Mouse (Mus musculus) MEL (cell line): ENCODE results near the gene Pon2.

ENCODE experiments used
- CTCF ChIP-seq, 3 experiments: IDR thresholded peaks in 2 of 3; conservative IDR thresholded peaks in 1 of 3; 2 replicates each; pipeline ENCODE4 v1.5.1; 2011 to 2012; ENCODE audit warnings: low read length in 3 of 3, low read depth in 2 of 3, mild to moderate bottlenecking in 2 of 3, improper control_type of control experiment in 1 of 3, inconsistent platforms in 1 of 3, mixed read lengths in 1 of 3, moderate library complexity in 1 of 3; ENCODE audit not compliant: control insufficient read depth in 1 of 3, insufficient read depth in 1 of 3, poor library complexity in 1 of 3, severe bottlenecking in 1 of 3
- POLR2A ChIP-seq, 2 experiments: IDR thresholded peaks; 2 replicates each; pipeline ENCODE4 v1.6.1; 2011 to 2012; ENCODE audit warnings: low read length in 2 of 2, mild to moderate bottlenecking in 2 of 2, control low read depth in 1 of 2, improper control_type of control experiment in 1 of 2, low read depth in 1 of 2, moderate library complexity in 1 of 2; ENCODE audit not compliant: control insufficient read depth in 1 of 2, insufficient read depth in 1 of 2, poor library complexity in 1 of 2
- USF1 ChIP-seq: IDR thresholded peaks from 2 replicates; pipeline ENCODE4 v1.6.1; 2014; ENCODE audit warnings: low read depth, mild to moderate bottlenecking, inconsistent platforms, low read length, improper control_type of control experiment, moderate library complexity
- ZKSCAN1 ChIP-seq: IDR thresholded peaks from 2 replicates; pipeline ENCODE4 v1.6.1; 2012; ENCODE audit warnings: low read depth, mild to moderate bottlenecking, inconsistent platforms, low read length, improper control_type of control experiment, moderate library complexity

DNA sequence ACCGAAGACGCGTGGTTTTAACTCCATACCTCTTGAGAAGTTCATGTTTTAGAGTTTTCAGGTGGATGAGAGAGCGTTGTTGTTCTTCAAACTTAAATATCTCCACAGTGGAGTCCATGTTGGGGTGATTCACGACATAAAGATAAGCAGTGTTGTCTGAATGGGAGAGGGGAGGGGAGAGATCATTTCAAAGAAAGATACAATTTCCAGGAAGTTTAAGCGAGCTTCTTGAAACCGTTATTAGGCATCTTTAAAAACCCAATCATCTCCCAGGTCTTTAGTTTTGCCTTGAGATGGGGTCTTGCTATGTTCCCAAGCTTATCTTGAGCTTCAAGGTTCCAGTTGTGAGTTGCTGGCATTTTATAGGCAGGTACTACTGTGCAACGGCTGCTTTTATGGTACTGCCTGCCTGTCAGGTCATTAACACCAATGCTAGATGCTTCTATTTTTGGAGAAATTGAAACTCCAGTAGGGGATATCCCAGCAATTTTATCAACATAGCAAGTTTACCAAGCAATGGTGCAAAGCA is 61.3 kb downstream of the Pon2 start:
- no peak for TF ChIP-seq USF1
- no peak for TF ChIP-seq POLR2A (IDR thresholded peaks at IDR 0.05; ENCODE audit: control insufficient read depth in 1 of 2, insufficient read depth in 1 of 2, low read depth in 1 of 2, low read length in 2 of 2, poor library complexity in 1 of 2)
- no peak for TF ChIP-seq ZKSCAN1
- TF ChIP-seq CTCF (IDR thresholded peaks at IDR 0.05 in 2 of 3, conservative IDR thresholded peaks at IDR 0.05 in 1 of 3; ENCODE audit: control insufficient read depth in 1 of 3, insufficient read depth in 1 of 3, low read depth in 2 of 3, low read length in 3 of 3, poor library complexity in 1 of 3, severe bottlenecking in 1 of 3): no peak
